Mouse (Mus musculus) small intestine, adult 2 months (tissue): ENCODE data around the gene Llgl1.
A peak's percentile ranks its signal among the peaks of the same experiment; 100 is the strongest.

Experiments used
- CTCF ChIP-seq: fragments of 200-500 bp; IDR thresholded peaks from 2 replicates; pipeline ENCODE4 v1.5.1; 2012; ENCODE audit warnings: low read depth, mild to moderate bottlenecking, control low read depth, inconsistent platforms, low read length, moderate library complexity, mixed read lengths; ENCODE audit not compliant: insufficient replicate concordance, insufficient read length; ENCODE audit errors: extremely low read depth
- POLR2A ChIP-seq: fragments of 200-500 bp; IDR thresholded peaks from 2 replicates; pipeline ENCODE4 v1.6.1; 2012; ENCODE audit warnings: low read depth, mild to moderate bottlenecking, control low read depth, inconsistent platforms, low read length, moderate library complexity

DNA sequence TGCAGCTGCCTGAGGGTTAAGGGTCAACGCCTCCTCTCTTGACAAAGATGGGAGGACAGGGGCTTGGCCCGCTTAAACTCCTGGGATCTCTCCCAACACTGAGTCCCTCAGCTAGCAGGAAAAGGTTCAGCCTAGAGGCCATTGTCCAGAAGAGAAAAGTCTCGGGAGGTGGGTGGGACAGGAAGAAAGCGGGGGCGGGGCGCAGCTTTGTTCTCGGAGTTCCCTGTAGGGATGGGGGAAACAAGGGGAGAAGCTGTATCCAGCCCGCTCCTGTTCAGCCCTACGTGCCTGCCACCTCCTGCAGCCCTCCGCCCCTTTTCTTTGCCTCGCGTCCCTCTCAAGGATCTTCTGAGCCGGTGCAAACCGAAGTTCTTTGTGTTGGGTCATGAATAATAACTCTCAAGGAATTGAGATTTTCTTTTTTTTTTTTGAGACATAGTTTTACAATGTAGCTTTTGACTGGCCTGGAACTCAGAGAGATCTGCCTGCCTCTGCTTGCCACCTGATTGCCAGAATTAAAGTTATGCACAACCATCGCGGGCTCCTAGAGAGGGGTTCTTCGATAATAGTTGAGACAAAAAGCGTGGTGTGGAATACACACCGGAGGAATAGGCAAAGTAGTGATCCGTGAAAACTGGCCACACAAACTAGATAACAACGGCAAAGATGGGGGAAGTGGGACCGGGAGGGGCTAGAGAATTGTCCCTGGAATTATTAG, 558 bp upstream of the Llgl1 start:
- TF ChIP-seq CTCF (no peak), POLR2A (peak; percentile 26; the same call in 1 of the 2 replicates)
